Mouse (Mus musculus): ENCODE data around the gene Itpr1. TPM values are rescaled to one million over a fixed set of nuclear protein-coding genes. Genes with fewer than 3 reads are reported as not detected.

Gene Itpr1
- polyA plus RNA-seq, 1 experiment from 2014 or later = 6.5 TPM

DNA sequence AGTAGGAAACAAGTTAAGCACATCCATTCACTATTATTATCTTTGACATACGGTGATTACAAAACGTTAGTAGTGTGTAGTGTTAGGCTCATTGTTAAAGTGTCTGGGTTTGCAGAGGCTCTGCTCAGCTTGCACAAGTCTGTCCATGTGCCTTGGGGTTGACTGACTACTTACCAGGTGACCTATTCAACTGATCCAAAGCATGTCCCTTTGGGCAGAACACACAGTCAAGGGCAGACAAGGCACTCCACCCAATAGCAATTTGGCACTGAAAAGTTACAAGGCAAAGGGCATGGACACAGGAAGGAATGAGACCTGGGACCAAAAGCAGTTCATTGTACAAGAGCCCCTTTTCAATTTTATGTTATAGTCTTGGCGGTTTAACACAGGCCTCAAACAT is 78.7 kb downstream of the Itpr1 start:
- 86% methylated on average over 3 of the region's 3 CpGs for WGBS
- H3K9me3 ChIP-seq (replicated peaks; ENCODE audit: control insufficient read depth, low read length) = no peaks in the 10 kb centered on the region
- H3K27ac ChIP-seq (replicated peaks; ENCODE audit: low read depth, low read length) = no peak overlapping the region
- H3K4me3 ChIP-seq (ENCODE audit: low read depth, low read length) = no peak overlapping the region
- DNase-seq (ENCODE audit: low spot score) (no peak), ATAC-seq (replicated peaks; ENCODE audit: insufficient number of reproducible peaks, low FRiP score, low TSS enrichment, low read depth) (no peak)
- H3K36me3 ChIP-seq (replicated peaks; ENCODE audit: control insufficient read depth, insufficient read depth, low read depth, low read length) = no peaks in the 10 kb centered on the region
- H3K9ac ChIP-seq (replicated peaks; ENCODE audit: low read length) = no peak overlapping the region
- no peak overlapping the region for H3K4me2 ChIP-seq (ENCODE audit: low read depth, low read length)
- H3K27me3 ChIP-seq (ENCODE audit: control insufficient read depth, insufficient read depth, low read length) = no peaks in the 10 kb centered on the region
- no peaks in the 10 kb centered on the region for H3K4me1 ChIP-seq (ENCODE audit: control insufficient read depth, insufficient read depth, low read length)

DNA sequence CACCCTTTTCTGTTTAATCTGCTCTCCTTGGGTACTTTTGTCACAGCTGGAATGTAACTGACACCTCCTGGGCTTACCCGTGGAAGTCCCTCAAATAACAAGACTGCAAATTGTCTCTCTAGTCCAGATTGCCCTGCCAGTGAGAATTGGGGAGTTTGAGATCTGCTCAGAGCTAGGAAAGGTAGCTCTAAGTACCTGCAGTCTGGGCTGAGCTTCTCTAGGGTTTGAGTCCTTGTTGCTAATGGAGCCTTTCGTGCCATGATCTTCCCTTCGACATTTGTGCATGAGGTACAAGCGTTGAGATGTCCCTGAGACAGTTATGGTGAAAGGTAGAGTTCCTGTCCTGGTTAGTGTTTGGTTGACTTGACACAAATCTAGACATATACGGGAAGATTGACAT is 89.0 kb downstream of the Itpr1 start:
- Histone ChIP-seq H3K9ac (replicated peaks; ENCODE audit: low read length) (no peak overlapping the region), H3K27me3 (ENCODE audit: control insufficient read depth, insufficient read depth, low read length) (no peaks in the 10 kb centered on the region), H3K4me3 (ENCODE audit: low read depth, low read length) (no peak overlapping the region), H3K9me3 (replicated peaks; ENCODE audit: control insufficient read depth, low read length) (no peaks in the 10 kb centered on the region), H3K4me2 (ENCODE audit: low read depth, low read length) (no peak overlapping the region), H3K36me3 (replicated peaks; ENCODE audit: control insufficient read depth, insufficient read depth, low read depth, low read length) (no peaks in the 10 kb centered on the region), H3K4me1 (ENCODE audit: control insufficient read depth, insufficient read depth, low read length) (peaks cover 4% of the 10 kb centered on the region), H3K27ac (replicated peaks; ENCODE audit: low read depth, low read length) (no peak overlapping the region)
- 83% methylated on average over 5 of the region's 5 CpGs for WGBS
- no peak for DNase-seq (ENCODE audit: low spot score)
- ATAC-seq (replicated peaks; ENCODE audit: insufficient number of reproducible peaks, low FRiP score, low TSS enrichment, low read depth) = no peak

DNA sequence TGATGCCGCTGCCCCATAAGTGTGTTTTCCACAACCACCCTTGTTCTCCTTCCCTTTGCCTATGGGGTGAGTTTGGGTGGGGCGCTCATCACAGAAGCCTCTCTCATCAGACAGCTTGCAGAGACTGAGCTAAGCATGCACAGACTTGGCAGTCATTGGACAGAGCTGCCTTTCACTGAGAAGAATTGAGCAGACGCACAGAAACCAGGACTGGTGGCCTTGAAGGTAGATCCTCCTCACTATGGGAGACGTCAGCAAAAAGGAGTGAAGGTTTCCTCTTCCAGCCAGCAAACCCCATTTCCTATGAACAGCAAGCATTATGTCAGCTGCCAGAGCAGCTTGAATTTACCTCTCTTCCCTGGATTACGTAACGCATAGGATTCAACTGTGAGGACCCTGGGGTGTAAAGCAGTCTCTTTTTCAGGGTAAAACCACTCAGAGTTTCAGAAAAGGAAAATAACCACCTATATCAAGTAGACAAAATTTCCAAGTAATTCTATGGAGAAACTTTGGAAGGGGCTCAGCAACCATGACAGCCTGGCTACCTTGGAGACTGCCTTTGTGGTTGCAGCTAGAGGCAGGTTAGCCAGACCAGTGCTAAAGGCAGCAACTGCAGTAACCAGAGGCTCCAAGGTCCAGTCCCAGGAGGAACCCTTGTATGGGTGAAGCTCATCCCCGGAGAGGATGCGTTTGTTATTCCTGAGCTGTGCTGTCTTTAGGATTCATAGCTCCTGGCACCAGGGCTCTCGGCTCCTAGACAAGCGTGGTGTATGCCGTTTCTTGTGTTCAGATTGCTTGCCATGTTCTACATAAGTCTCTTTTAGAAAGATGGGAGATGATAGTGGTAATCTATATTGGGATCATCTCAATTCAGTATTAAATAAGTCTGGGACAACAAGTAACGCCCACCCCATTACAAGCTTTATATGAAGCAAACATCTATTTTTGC is 91.0 kb downstream of the Itpr1 start:
- Histone ChIP-seq H3K4me3 (ENCODE audit: low read depth, low read length) (no peak overlapping the region), H3K36me3 (replicated peaks; ENCODE audit: control insufficient read depth, insufficient read depth, low read depth, low read length) (no peaks in the 10 kb centered on the region), H3K9ac (replicated peaks; ENCODE audit: low read length) (no peak overlapping the region), H3K4me2 (ENCODE audit: low read depth, low read length) (no peak overlapping the region), H3K4me1 (ENCODE audit: control insufficient read depth, insufficient read depth, low read length) (peaks cover 4% of the 10 kb centered on the region), H3K27me3 (ENCODE audit: control insufficient read depth, insufficient read depth, low read length) (no peaks in the 10 kb centered on the region), H3K27ac (replicated peaks; ENCODE audit: low read depth, low read length) (no peak overlapping the region), H3K9me3 (replicated peaks; ENCODE audit: control insufficient read depth, low read length) (no peaks in the 10 kb centered on the region)
- DNase-seq (ENCODE audit: low spot score) = no peak
- ATAC-seq (replicated peaks; ENCODE audit: insufficient number of reproducible peaks, low FRiP score, low TSS enrichment, low read depth) = no peak
- 88% methylated on average over 12 of the region's 12 CpGs for WGBS

DNA sequence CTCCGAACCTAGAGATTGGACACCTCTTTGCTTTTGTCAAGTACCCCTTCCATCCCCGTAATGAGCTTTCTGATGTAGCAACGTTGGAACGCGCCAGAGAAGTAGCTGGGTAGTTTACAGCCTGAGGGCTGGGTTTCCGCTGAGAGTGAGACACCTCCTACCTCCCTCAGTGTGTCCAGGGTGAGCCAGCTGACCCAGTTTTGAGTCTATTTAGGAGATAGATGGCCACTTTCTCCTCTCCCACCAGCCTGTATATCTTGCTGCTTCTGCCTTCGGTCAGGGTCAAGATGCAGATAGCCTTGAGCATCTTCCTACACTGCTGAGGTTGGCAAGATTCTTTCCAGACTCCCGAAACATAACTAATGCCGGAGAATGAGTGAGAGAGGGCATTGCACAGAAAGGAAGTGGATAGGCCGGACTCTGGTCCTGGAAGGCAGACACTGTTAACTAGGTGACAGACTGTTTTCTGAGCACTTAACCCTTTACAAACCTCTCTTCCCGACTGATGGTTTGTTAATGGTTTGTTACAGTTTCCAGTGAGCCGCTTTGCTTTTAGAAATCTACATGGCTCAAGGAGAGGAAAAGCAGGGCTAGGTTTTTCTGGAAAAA is 92.4 kb downstream of the Itpr1 start:
- DNase-seq (ENCODE audit: low spot score) (peak; percentile 33), ATAC-seq (replicated peaks; ENCODE audit: insufficient number of reproducible peaks, low FRiP score, low TSS enrichment, low read depth) (no peak)
- no peak overlapping the region for H3K27ac ChIP-seq (replicated peaks; ENCODE audit: low read depth, low read length)
- H3K4me2 ChIP-seq (ENCODE audit: low read depth, low read length) = no peak overlapping the region
- H3K4me3 ChIP-seq (ENCODE audit: low read depth, low read length) = no peak overlapping the region
- H3K4me1 ChIP-seq (ENCODE audit: control insufficient read depth, insufficient read depth, low read length) = peaks cover 4% of the 10 kb centered on the region
- H3K27me3 ChIP-seq (ENCODE audit: control insufficient read depth, insufficient read depth, low read length) = no peaks in the 10 kb centered on the region
- no peak overlapping the region for H3K9ac ChIP-seq (replicated peaks; ENCODE audit: low read length)
- H3K9me3 ChIP-seq (replicated peaks; ENCODE audit: control insufficient read depth, low read length) = no peaks in the 10 kb centered on the region
- H3K36me3 ChIP-seq (replicated peaks; ENCODE audit: control insufficient read depth, insufficient read depth, low read depth, low read length) = no peaks in the 10 kb centered on the region
- WGBS = 41% methylated on average over 12 of the region's 12 CpGs

DNA sequence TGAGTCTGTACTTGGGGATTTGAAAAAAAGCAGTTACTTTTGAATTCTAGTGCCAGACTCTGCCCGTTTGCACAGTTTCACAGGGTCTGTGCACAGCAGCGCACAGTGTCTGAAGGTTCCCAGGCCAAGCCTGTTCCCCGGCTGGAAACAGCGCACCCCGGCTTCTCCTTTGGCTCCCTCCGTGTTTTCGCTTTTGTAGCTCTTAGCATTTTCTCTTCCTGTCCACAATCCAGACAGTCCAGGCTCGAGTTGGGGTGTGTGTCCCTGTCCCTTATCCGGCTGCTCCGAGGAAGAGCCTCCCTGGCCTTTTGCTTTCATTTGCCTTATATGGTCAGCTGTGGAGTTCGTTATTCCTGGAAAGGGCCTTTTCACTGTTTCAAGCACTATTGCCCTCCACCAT is 93.3 kb downstream of the Itpr1 start:
- Histone ChIP-seq H3K9ac (replicated peaks; ENCODE audit: low read length) (no peak overlapping the region), H3K36me3 (replicated peaks; ENCODE audit: control insufficient read depth, insufficient read depth, low read depth, low read length) (no peaks in the 10 kb centered on the region), H3K27ac (replicated peaks; ENCODE audit: low read depth, low read length) (no peak overlapping the region), H3K4me1 (ENCODE audit: control insufficient read depth, insufficient read depth, low read length) (peaks cover 4% of the 10 kb centered on the region), H3K4me3 (ENCODE audit: low read depth, low read length) (no peak overlapping the region), H3K4me2 (ENCODE audit: low read depth, low read length) (no peak overlapping the region), H3K27me3 (ENCODE audit: control insufficient read depth, insufficient read depth, low read length) (no peaks in the 10 kb centered on the region), H3K9me3 (replicated peaks; ENCODE audit: control insufficient read depth, low read length) (no peaks in the 10 kb centered on the region)
- ATAC-seq (replicated peaks; ENCODE audit: insufficient number of reproducible peaks, low FRiP score, low TSS enrichment, low read depth) = no peak
- DNase-seq (ENCODE audit: low spot score) = no peak
- WGBS = 57% methylated on average over 11 of the region's 11 CpGs

DNA sequence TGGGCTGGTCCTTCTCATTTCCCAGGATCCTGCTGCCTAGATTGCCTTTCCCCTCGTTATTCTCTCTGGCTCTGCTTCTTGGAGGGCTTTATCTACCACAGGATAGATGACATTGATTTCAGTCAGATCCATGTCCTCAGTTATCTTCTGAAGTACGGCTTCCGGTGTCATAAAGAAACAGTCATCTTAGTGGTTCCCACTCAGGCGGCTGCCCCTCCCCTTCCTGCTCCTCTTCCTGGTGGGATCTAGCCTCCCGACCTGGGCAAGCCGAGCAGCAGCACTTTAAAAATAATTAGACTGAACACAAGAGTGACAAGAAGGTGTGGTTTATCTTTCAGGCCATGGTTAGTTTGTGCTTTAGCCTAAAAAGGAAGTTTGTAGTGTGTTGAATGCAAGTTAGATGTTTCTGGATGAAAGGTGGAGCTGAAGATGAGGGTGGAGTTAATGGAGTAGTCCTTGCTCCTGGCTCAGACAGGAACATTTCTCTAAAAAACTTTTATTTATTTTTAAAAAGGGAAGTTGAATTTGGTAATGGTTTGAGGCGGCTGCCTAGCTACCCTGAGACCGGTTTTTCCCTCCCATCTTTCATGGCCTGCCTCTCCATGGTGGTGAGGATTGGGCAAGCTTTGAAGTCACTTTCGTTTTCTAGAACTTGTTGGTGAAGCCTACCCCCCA is 94.2 kb downstream of the Itpr1 start:
- Histone ChIP-seq H3K9me3 (replicated peaks; ENCODE audit: control insufficient read depth, low read length) (no peaks in the 10 kb centered on the region), H3K9ac (replicated peaks; ENCODE audit: low read length) (no peak overlapping the region), H3K4me3 (ENCODE audit: low read depth, low read length) (no peak overlapping the region), H3K27ac (replicated peaks; ENCODE audit: low read depth, low read length) (no peak overlapping the region), H3K4me1 (ENCODE audit: control insufficient read depth, insufficient read depth, low read length) (peaks cover 4% of the 10 kb centered on the region), H3K4me2 (ENCODE audit: low read depth, low read length) (no peak overlapping the region), H3K36me3 (replicated peaks; ENCODE audit: control insufficient read depth, insufficient read depth, low read depth, low read length) (no peaks in the 10 kb centered on the region), H3K27me3 (ENCODE audit: control insufficient read depth, insufficient read depth, low read length) (no peaks in the 10 kb centered on the region)
- WGBS = 67% methylated on average over 9 of the region's 9 CpGs
- DNase-seq (ENCODE audit: low spot score) (no peak), ATAC-seq (replicated peaks; ENCODE audit: insufficient number of reproducible peaks, low FRiP score, low TSS enrichment, low read depth) (no peak)

DNA sequence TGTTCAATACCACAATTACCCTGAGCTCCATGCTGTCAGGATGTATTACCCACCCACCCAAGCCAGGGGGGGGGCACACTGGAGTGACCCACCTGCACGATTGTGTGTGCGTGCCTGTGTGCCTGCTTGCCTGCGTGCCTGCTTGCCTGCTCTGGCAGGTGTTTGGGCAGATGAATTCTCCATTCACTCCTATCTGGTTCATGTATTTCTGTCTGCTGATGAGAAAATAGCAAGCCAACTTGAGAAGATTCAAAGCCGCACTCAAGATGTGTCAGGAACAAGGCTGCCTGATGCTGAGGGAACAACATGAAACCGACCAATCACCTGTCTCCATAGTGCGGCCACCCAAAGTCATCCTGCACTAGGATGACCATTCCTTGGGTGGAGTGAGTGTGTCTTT is 94.9 kb downstream of the Itpr1 start:
- WGBS = 88% methylated on average over 6 of the region's 6 CpGs
- DNase-seq (ENCODE audit: low spot score) (no peak), ATAC-seq (replicated peaks; ENCODE audit: insufficient number of reproducible peaks, low FRiP score, low TSS enrichment, low read depth) (no peak)
- Histone ChIP-seq H3K4me1 (ENCODE audit: control insufficient read depth, insufficient read depth, low read length) (peaks cover 4% of the 10 kb centered on the region), H3K27me3 (ENCODE audit: control insufficient read depth, insufficient read depth, low read length) (no peaks in the 10 kb centered on the region), H3K4me2 (ENCODE audit: low read depth, low read length) (no peak overlapping the region), H3K9me3 (replicated peaks; ENCODE audit: control insufficient read depth, low read length) (no peaks in the 10 kb centered on the region), H3K9ac (replicated peaks; ENCODE audit: low read length) (no peak overlapping the region), H3K4me3 (ENCODE audit: low read depth, low read length) (no peak overlapping the region), H3K27ac (replicated peaks; ENCODE audit: low read depth, low read length) (no peak overlapping the region), H3K36me3 (replicated peaks; ENCODE audit: control insufficient read depth, insufficient read depth, low read depth, low read length) (no peaks in the 10 kb centered on the region)

Measured in embryonic facial prominence, embryonic 11.5 days (tissue).